In genomic region chr14:60264990-60265876, GRCm38 (mm10) we compare ENCODE assay signal across 8 mouse cellular contexts. TPM values are rescaled to one million over a fixed set of nuclear protein-coding genes. Genes with fewer than 3 reads are reported as not detected.
DNase-seq lines count a peak whose midpoint lies in the region; ATAC-seq lines count a peak whose summit lies in the region.

Gene Mtmr6 (plus strand): TSS chr14:60265228.

- DNase-seq in adrenal gland, adult (ENCODE audit: inconsistent age in 2 of 2, low spot score in 1 of 2) = peak; percentile 95 to 97
- DNase-seq in embryo, embryonic 10.5 days (ENCODE audit: low spot score) = peak; percentile 99
- peak; percentile 93 for DNase-seq in gastrocnemius, postnatal 14 days
- peak; percentile 94 to 95 for DNase-seq in left cerebral cortex, postnatal 10 days (ENCODE audit: extremely low spot score in 1 of 2, low spot score in 2 of 2)
- DNase-seq in right cerebral cortex, postnatal 25 days = peak; percentile 92
- DNase-seq in urinary bladder, postnatal 4 days (ENCODE audit: low spot score in 2 of 2) = peak; percentile 88 to 90

- intact Hi-C loops in gastrocnemius, postnatal 14 days (cut with DNase I; ENCODE audit: low total_unique reads) = no loop called here
- intact Hi-C loops in left cerebral cortex, postnatal 10 days (cut with DNase I) = no loop called here

- ATAC-seq in inflammation-experienced regulatory T-cells, adult 6 months = peak; percentile 94
- ATAC-seq in megakaryocyte-erythroid progenitor cell, adult 5-6 weeks (replicated peaks; ENCODE audit: low FRiP score, low TSS enrichment, poor library complexity, severe bottlenecking) = peak; percentile 99

RNA-seq across cellular contexts. Expression of gene Mtmr6, which starts in this region (rescaled TPM):
- 10 to 100 TPM; 30.6 to 31.0 TPM for total RNA-seq in gastrocnemius, postnatal 14 days (2021)
- 10 to 100 TPM; 50.0 to 60.2 (median 54.7) TPM for polyA plus RNA-seq in inflammation-experienced regulatory T-cells, adult 6 months (2017; shearing (Covaris generic))
- total RNA-seq in left cerebral cortex, postnatal 10 days (2021) = 100 to 1,000 TPM; 104 TPM
- 17.1 and 22.6 TPM in 2 replicates for total RNA-seq in megakaryocyte-erythroid progenitor cell, adult 5-6 weeks (2014; fragmentation: Nextera tagmentation)
- 43.1 and 45.5 TPM in 2 replicates for total RNA-seq in megakaryocyte-erythroid progenitor cell, adult 5-6 weeks (2017)

Comparison
In these comparisons a context has a peak if more than half of its experiments do, and no peak if none do; other contexts are left out.
1. Peak in every context shown above with its lines: DNase-seq and ATAC-seq.